Mouse (Mus musculus) embryonic fibroblast, embryonic 13.5 days (primary cell): ENCODE measurements at regions not wholly inside any gene's neighbourhood (a gene's known extent, or its start where the extent isn't known, plus 50 kb on each side); places are given as distances from the start of the nearest gene placed in this dataset.

Experiments used
- CTCF ChIP-seq: IDR thresholded peaks from 2 replicates; pipeline ENCODE4 v1.5.1; 2011; ENCODE audit warnings: mild to moderate bottlenecking, control low read depth, low read length, moderate library complexity, borderline replicate concordance; ENCODE audit not compliant: insufficient read depth
- POLR2A ChIP-seq: IDR thresholded peaks from 2 replicates; pipeline ENCODE4 v1.6.1; 2011; ENCODE audit warnings: low read depth, mild to moderate bottlenecking, control low read depth, low read length, moderate library complexity

- TF ChIP-seq CTCF (no peak), POLR2A (no peak)
Observed at GRCm38 (mm10) chr10:40998799-40999198, 73.3 kb downstream of the Gpr6 start.
